Mouse (Mus musculus) C2C12 (cell line): Measurements from ENCODE around the gene Ece1.

ENCODE experiments used
- CTCF ChIP-seq: IDR thresholded peaks from one replicate; pipeline ENCODE4 v1.5.1; 2011; ENCODE audit not compliant: control insufficient read depth, insufficient read depth, insufficient read length
- MYOG ChIP-seq: IDR thresholded peaks from one replicate; pipeline ENCODE4 v1.6.1; 2011; ENCODE audit not compliant: control insufficient read depth, insufficient read length; ENCODE audit errors: extremely low read depth

DNA sequence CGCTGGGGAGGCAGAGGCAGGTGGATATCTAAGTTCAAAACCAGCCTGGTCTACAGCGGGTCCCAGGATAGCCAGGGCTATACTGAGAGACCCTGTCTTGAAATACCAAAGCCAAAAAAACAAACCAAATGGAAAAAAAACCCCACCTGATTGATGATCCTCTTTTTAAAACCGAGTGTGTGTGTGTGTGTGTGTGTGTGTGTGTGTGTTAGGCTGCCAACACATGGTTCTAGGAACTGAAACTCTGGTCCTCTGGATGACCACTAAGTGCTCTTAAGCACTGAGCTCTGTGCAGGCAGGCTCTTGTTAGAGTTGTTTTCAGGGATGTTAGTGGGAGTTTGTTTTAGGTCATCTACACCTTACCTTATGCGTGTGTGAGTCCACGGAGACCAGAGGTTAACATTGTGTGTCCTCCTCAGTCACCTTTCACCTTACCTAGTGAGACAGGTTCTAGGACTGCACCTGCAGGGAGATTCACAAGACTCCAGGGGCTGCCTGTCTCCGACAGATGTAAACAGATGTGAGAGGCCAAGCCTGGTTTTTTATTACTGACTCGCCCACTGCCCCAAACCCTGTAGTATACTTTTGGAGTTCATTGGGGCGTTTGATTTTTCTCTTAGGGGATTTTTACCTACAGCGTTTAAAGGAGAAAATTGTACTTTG lies 145.0 kb downstream of the Ece1 start:
- TF ChIP-seq CTCF: no peak
- TF ChIP-seq MYOG: no peak
